Mouse (Mus musculus) intestine, embryonic 14.5 days (tissue): ENCODE measurements around the gene Tbcel. TPM values are rescaled to one million over a fixed set of nuclear protein-coding genes. Genes with fewer than 3 reads are reported as not detected.
A peak's percentile ranks its signal among the peaks of the same experiment; 100 is the strongest.

ENCODE experiments used
- ATAC-seq: fragments of 200-750 bp; cut with Nextera tagmentation; replicated peaks from 2 replicates; pipeline ENCODE4 v1.8.0; 2017; ENCODE audit warnings: low read depth, moderate number of reproducible peaks, moderate TSS enrichment, moderate library complexity; ENCODE audit not compliant: low FRiP score, low TSS enrichment
- DNase-seq: peaks from one replicate; pipeline ENCODE4 v3.0.0-alpha.2; 2018; ENCODE audit warnings: low spot score
- H3K27ac ChIP-seq: fragments of 300-500 bp; sonication (generic); 2 replicates; pipeline ENCODE4 v1.5.1; 2014; ENCODE audit warnings: low read depth, mild to moderate bottlenecking, control low read depth
- H3K27me3 ChIP-seq: fragments of 300-500 bp; sonication (generic); replicated peaks from 2 replicates; pipeline ENCODE4 v1.6.1; 2014; ENCODE audit warnings: low read length, control low read depth; ENCODE audit not compliant: control insufficient read depth, insufficient read depth
- H3K36me3 ChIP-seq: fragments of 300-500 bp; sonication (generic); 2 replicates; pipeline ENCODE4 v1.6.1; 2014; ENCODE audit warnings: low read length, control low read depth; ENCODE audit not compliant: control insufficient read depth, insufficient read depth
- H3K4me1 ChIP-seq: fragments of 300-500 bp; sonication (generic); replicated peaks from 2 replicates; pipeline ENCODE4 v1.6.1; 2014; ENCODE audit warnings: low read length, control low read depth, mixed read lengths; ENCODE audit not compliant: control insufficient read depth, insufficient read depth
- H3K4me2 ChIP-seq: fragments of 300-500 bp; sonication (generic); 2 replicates; pipeline ENCODE4 v1.6.1; 2014; ENCODE audit warnings: low read length
- H3K4me3 ChIP-seq: fragments of 300-500 bp; sonication (generic); 2 replicates; pipeline ENCODE4 v1.5.1; 2014; ENCODE audit warnings: low read depth, low read length, control low read depth, mixed read lengths
- H3K9ac ChIP-seq: fragments of 300-500 bp; sonication (generic); 2 replicates; pipeline ENCODE4 v1.6.1; 2014; ENCODE audit warnings: mild to moderate bottlenecking, low read length
- H3K9me3 ChIP-seq: fragments of 300-500 bp; sonication (generic); 2 replicates; pipeline ENCODE4 v1.6.1; 2016; ENCODE audit warnings: low read length, control low read depth; ENCODE audit not compliant: control insufficient read depth
- WGBS: fragments of 180-500 bp; shearing (Covaris S2); extraction: QIAGEN DNeasy Blood & Tissue Kit; methylation state at CpG from one replicate; pipeline ENCODE4 v1.1.7; 2014; 5-methylcytosine and 5-hydroxymethylcytosine counted together
- polyA plus RNA-seq: library from polyadenylated mRNA; unstranded; fragments of >200 nt; fragmentation: Nextera tagmentation; extraction: Ambion mirVana; gene quantifications from 2 replicates; pipeline ENCODE4 v1.2.1, GENCODE M21; 2014

The Tbcel gene
- polyA plus RNA-seq = 5.9 and 6.4 TPM in 2 replicates

DNA sequence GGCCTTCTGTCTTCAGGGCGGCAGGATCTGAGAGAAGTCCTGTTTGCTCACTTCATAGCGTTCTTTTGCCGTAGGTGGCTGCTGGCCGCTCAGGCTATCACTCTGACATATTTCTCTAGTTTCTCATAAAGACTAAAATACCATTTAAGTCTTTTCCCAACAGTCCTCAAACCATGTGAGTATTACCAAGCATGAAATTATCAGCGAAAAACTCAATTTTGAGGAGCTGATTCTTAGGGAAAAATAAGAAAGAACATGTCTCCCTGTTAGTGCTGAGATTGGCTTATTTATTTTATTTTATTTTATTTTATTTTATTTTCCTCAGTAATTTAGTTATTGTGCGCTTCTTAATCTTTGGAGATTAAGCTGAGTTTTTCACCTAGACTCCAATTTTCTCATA lies at the start of gene Tbcel:
Tbcel (minus strand) TSS at position 101 of the 400 bp plus-strand sequence.
- ATAC-seq (no peak), DNase-seq (no peak)
- 84% methylated on average over 6 of the region's 6 CpGs for WGBS
- Histone ChIP-seq H3K9ac (no peak within 1 kb of the TSS), H3K4me1 (no peaks in the 10 kb centered on the region), H3K36me3 (no peaks in the 10 kb centered on the region), H3K4me2 (no peak within 1 kb of the TSS), H3K4me3 (no peak within 1 kb of the TSS), H3K27ac (no peak within 1 kb of the TSS), H3K9me3 (no peaks in the 10 kb centered on the region), H3K27me3 (no peaks in the 10 kb centered on the region)

DNA sequence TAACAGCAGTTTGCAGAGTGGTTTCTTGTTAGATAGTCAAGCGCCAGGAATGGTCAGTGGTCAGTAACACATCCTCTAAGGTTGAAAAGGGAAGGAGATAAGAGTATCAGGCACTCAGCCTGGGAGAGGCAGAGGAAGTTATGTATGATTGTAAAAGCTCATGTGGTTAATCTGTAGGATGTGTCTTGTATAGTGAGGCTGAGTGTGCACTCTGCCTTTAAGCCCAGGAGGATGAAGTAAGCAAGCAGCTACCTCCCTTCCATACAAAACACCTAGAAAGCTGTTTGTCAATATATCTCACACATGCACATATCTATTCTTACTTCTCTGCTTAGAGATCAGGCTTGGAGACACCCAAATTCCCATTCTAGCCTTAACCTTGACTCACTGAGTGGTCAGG lies 47.6 kb upstream of the Tbcel start:
- no peak overlapping the region for H3K4me3 ChIP-seq
- WGBS = 89% methylated on average over 1 of the region's 1 CpGs
- H3K9ac ChIP-seq = no peak overlapping the region
- H3K4me1 ChIP-seq = no peaks in the 10 kb centered on the region
- ATAC-seq (no peak), DNase-seq (no peak)
- no peaks in the 10 kb centered on the region for H3K36me3 ChIP-seq
- H3K27ac ChIP-seq = no peak overlapping the region
- no peak overlapping the region for H3K4me2 ChIP-seq
- H3K27me3 ChIP-seq = 0 out of 2 replicates have a peak, but pooled peaks cover 3% of the 10 kb centered on the region
- no peaks in the 10 kb centered on the region for H3K9me3 ChIP-seq

DNA sequence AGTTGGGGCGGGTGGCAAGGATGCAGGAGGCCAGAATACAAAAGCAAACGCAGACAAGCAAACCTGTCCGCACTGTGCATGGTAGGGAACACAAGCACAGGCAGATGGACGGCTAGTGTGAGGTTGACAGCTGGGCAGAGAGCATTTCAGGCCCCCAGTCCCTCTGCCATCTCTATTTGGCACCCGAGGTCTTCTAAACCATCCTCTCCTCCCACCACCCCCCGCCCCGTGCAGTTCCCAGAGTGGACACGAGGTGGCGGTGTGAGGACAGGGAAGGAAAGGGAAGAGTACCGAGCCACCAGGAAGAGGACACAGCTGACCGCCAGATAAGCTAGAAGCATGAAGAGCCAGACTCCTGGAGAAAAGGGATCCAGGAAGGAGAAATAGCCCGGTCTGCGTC lies 42.5 kb upstream of the Tbcel start:
- Histone ChIP-seq H3K4me3 (no peak overlapping the region), H3K9me3 (no peaks in the 10 kb centered on the region), H3K4me1 (no peaks in the 10 kb centered on the region), H3K27ac (no peak overlapping the region), H3K4me2 (no peak overlapping the region), H3K36me3 (no peaks in the 10 kb centered on the region), H3K27me3 (0 out of 2 replicates have a peak, but pooled peaks cover 3% of the 10 kb centered on the region), H3K9ac (no peak overlapping the region)
- peak; percentile 94 for DNase-seq
- no peak for ATAC-seq
- WGBS = 13% methylated on average over 13 of the region's 13 CpGs

DNA sequence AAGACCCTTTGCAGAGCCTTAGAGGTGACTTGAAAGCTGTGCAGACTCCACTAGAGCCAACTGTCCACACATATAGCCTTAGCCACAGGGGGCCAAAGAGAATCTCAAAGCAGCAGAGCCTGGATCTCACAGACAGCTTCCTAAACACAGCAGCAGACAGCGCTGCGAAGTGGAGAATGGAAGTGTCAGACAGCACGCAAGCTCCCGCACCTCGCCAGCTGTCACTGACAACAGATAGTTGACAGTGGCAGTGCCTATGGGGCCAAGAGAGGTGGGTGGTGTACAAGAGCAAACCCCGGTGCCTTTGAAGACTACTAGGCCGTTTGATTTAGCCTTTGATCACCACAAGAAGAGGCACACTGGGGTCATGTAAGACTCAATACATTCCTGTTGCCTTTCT lies 41.4 kb upstream of the Tbcel start:
- Histone ChIP-seq H3K4me3 (no peak overlapping the region), H3K9ac (no peak overlapping the region), H3K4me2 (no peak overlapping the region), H3K9me3 (no peaks in the 10 kb centered on the region), H3K4me1 (no peaks in the 10 kb centered on the region), H3K27ac (no peak overlapping the region), H3K27me3 (0 out of 2 replicates have a peak, but pooled peaks cover 3% of the 10 kb centered on the region), H3K36me3 (no peaks in the 10 kb centered on the region)
- 65% methylated on average over 7 of the region's 7 CpGs for WGBS
- no peak for ATAC-seq
- DNase-seq = no peak

DNA sequence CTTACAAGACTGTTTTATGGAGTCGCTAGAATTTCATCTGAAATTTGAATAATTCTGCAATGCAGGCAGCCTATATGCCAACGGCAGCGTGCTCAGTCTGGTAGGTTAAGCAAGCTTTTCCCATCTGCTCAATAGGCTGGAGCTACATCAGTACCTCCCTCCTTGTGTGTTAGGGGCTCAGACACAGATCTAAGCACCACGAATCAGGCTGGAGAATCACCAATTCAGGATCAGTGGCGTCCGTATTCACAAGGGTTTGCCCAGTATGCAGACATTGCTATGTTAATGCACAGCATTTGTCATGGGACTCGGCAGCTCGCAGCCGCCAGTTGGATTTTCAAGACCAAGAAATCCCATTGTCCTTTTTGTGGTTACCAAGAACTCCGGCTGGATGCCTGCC lies 36.9 kb upstream of the Tbcel start:
- no peak overlapping the region for H3K9ac ChIP-seq
- H3K4me2 ChIP-seq = no peak overlapping the region
- no peaks in the 10 kb centered on the region for H3K36me3 ChIP-seq
- H3K27me3 ChIP-seq = no peaks in the 10 kb centered on the region
- H3K4me1 ChIP-seq = no peaks in the 10 kb centered on the region
- H3K9me3 ChIP-seq = no peaks in the 10 kb centered on the region
- H3K27ac ChIP-seq = no peak overlapping the region
- no peak overlapping the region for H3K4me3 ChIP-seq
- DNase-seq (no peak), ATAC-seq (no peak)
- 87% methylated on average over 10 of the region's 10 CpGs for WGBS

GRCm38 (mm10) chr9:42533491-42533890 lies 25.9 kb upstream of the Tbcel start:
- 83% methylated on average over 8 of the region's 8 CpGs for WGBS

DNA sequence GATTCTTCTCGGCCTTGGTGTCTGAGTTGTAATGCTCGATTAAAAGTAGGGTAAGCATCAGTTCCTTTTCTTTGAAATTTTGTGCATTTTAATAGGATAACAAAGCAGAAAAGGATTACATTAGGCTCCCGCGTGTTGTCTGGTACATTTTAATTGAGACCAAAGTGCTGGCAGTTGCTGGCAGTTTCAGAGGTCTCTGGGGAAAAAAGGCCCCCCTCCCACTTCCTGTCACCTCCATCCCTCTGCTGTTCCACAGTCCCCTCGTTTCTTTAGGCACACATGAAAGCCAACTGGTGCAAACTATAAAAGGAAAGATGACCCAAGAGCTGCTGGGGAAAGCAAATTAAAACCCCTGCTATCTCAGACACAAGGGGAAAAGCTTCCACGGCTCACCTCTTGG lies 25.4 kb upstream of the Tbcel start:
- no peaks in the 10 kb centered on the region for H3K36me3 ChIP-seq
- H3K9me3 ChIP-seq = no peaks in the 10 kb centered on the region
- H3K4me2 ChIP-seq = no peak overlapping the region
- 28% methylated on average over 6 of the region's 6 CpGs for WGBS
- no peak overlapping the region for H3K4me3 ChIP-seq
- no peak for ATAC-seq
- H3K27me3 ChIP-seq = no peaks in the 10 kb centered on the region
- peaks cover 6% of the 10 kb centered on the region; the same call in 1 of the 2 replicates for H3K4me1 ChIP-seq
- no peak overlapping the region for H3K9ac ChIP-seq
- H3K27ac ChIP-seq = no peak overlapping the region
- no peak for DNase-seq

More at GRCm38 (mm10) chr9:42533491-42533890, 25.9 kb upstream of the Tbcel start:
- Histone ChIP-seq H3K36me3 (no peaks in the 10 kb centered on the region), H3K27ac (no peak overlapping the region), H3K4me3 (no peak overlapping the region), H3K4me2 (no peak overlapping the region), H3K9ac (no peak overlapping the region), H3K4me1 (peaks cover 6% of the 10 kb centered on the region; the same call in 1 of the 2 replicates), H3K27me3 (no peaks in the 10 kb centered on the region), H3K9me3 (no peaks in the 10 kb centered on the region)
- ATAC-seq = no peak
- no peak for DNase-seq

DNA sequence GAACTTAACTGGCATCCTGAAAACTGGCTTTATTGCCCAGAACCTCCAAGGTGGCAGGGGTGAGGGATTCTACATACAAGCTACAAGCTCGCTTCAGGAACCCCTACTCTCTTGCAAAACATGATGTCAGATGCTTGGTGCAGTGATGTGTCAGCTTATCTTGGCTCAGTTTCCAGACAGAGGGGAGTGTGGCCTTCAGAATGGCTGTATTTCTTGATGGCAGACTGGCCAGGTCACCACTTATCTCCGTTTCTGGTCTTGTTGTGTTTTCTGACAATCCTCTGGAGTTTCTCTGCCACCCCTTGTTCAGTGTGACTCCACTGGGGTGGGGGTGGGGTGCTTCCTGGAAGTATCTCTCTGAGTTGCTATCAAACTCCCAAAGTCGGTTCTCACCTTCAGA lies 24.3 kb upstream of the Tbcel start:
- no peaks in the 10 kb centered on the region for H3K27me3 ChIP-seq
- no peak for DNase-seq
- no peaks in the 10 kb centered on the region for H3K36me3 ChIP-seq
- 32% methylated on average over 3 of the region's 3 CpGs for WGBS
- no peak overlapping the region for H3K27ac ChIP-seq
- H3K4me3 ChIP-seq = no peak overlapping the region
- peaks cover 6% of the 10 kb centered on the region; the same call in 1 of the 2 replicates for H3K4me1 ChIP-seq
- no peak overlapping the region for H3K4me2 ChIP-seq
- no peaks in the 10 kb centered on the region for H3K9me3 ChIP-seq
- ATAC-seq = no peak
- H3K9ac ChIP-seq = no peak overlapping the region
